Mouse (Mus musculus) CD8-positive naive resting alpha-beta T cell, adult 57 days (primary cell): Measurements from ENCODE around the gene Cavin2. TPM values are rescaled to one million over a fixed set of nuclear protein-coding genes. Genes with fewer than 3 reads are reported as not detected.

Experiments used
- total RNA-seq: library from RNA; stranded (reverse); gene quantifications from one replicate; pipeline ENCODE4 v1.2.4, GENCODE M21; 2023

Cavin2 gene
- not detected for total RNA-seq

GRCm38 (mm10) chr1:51288755-51289619, at the start of gene Cavin2:
TSS of gene Cavin2 (plus strand) at chr1:51289126.

Other genes with a start within 250 kb of the Cavin2 start
- gene Nabp1, start 189.3 kb downstream of the Cavin2 start, total RNA-seq: 172 TPM